Mouse (Mus musculus): Measurements from ENCODE around the gene Ivns1abp.
"Not testable (repeated sequence)": the region's sequence is repeated elsewhere in the genome, so short reads cannot be mapped to it uniquely, and the experiment has no call there.

The Ivns1abp gene

DNA sequence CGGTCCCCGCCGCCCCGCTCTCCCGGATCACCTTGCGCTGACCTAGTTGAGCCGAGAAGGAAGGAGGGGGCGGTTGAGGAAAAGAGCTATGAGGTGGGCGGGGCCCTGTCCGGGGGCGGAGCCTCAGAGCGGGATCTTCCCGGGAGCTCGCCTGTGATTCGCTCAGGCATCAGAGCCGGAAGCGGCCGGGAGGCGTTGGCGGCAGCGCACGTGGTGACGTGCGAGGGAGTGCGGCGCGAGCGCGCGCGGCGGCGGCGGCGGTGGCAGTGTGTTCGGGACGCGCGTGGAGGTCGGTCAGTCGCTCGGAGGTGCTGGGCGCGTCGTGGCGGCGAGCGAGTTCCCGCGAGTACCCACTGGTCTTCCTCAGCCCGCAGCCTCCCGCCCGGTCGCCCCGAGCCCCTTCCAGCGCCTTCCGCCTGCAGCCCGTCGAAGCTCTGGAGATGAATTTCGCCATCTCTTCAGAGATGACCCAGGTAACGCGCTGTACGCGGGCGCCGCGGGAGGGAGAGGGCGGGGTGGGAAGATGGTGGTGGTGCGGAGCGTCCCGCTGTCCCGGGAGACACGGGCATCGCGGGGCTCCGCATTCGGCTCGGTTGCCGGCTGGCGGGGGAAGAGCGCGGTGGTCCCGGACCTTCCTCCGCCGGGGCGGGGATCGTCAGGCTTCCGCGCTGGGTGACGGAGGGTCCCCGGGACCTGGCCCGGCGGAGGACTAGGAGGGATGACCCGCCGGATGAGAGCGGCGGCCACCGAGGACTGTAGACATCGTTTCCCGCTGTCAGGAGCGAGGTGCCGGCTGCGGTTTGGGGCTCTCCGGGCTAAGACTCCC is at the start of gene Ivns1abp:
Ivns1abp (plus strand) TSS at position 195 of the 826 bp plus-strand sequence.
- DNase-seq (ENCODE audit: low spot score in 2 of 2) = peak; percentile 95 to 97

DNA sequence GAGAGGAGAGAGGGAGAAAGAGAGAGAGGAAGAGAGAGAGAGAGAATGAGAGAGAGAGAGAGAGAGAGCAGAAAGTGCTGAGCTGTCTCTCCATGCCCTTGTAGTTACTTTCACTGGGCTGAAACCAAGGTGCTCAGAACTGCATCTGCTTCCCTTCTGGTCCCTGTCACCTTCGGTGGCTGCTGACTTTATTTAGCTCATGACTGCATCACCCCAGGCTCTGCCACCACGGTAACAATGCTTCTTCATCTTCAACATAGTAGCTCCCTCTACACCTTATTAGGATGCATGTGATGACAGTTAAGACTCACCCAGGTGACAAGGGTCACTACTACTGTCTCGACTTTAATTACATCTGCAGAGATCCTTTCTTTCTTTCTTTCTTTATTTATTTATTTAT is 48.8 kb upstream of the Ivns1abp start:
- DNase-seq (ENCODE audit: low spot score in 2 of 2) = no peak

DNA sequence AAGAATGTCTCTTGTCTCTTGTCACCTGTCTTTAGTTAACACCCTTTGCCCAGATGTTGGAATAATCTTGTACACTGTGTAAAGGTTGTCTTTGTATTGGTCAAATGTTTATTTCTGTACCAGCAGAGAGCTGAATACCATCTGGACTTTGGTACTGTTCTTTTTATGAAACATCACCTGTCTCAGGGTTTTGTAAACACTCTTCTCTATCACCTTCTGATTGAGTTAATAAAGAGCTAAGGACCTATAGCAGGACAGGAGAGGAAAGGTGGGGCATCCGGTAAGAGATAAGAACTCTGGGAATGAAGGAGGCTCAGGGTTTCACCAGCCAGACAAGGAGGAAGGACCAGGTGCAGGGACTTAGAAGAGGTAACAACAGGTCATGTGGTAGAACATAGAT is 47.7 kb upstream of the Ivns1abp start:
- DNase-seq (ENCODE audit: low spot score in 2 of 2) = no peak

DNA sequence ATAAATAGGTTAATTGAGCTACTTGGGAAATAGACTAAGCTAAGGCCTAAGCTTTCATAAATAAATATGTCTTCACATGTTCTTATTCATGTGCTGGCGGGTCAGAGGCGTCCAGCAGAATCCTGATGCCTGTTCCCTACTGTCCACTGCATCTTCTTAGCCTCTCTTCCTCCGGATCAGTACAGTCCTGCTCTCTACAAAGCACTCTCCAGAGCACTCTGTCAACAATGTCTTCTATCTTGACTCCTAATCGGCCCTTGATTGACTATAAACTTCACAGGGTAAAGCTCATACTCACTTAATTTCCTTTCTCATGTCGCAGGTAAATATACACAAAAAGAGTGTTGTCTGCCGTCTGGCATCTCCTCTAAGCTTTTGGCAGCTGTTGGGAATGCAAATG is 47.3 kb upstream of the Ivns1abp start:
- no peak for DNase-seq (ENCODE audit: low spot score in 2 of 2)

DNA sequence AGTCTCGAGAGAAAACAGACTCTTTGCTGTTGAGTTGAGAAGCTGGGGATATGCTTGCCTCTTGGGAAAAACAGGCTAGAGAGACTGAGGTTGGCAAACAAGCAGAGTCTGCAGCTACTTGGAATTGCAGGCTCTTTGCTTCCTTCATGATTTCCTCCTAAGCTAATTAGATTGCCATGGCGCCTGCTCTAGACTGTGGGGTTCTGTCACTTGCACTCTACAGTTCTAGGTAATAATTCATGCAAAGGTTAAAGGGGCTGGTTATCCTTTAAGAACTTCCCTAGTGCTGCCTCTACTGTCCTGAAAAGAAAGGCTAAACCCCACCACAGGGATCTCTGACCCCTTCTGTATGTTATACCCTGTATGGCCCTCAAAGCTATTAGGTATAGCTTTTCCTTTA is 46.7 kb upstream of the Ivns1abp start:
- DNase-seq (ENCODE audit: low spot score in 2 of 2) = no peak

DNA sequence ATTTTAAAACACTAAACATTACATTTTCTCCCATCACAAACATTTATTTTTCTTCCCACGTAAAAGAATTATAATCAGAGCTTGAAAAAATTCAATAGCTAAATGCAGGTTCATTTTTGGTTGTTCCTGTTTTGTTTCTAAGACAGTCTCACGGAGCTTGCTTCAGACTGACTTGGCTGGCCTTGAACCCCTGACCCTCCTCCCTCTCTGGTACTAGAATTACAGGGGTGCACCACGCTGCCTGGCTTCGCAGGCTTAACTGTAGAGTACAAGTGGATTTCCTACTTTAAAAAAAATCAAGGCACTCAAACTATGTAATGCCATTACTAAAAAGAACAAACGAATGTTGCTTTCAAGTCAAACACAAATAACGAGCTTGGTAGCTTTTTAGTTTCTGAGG is 42.8 kb upstream of the Ivns1abp start:
- no peak for DNase-seq (ENCODE audit: low spot score in 2 of 2)

DNA sequence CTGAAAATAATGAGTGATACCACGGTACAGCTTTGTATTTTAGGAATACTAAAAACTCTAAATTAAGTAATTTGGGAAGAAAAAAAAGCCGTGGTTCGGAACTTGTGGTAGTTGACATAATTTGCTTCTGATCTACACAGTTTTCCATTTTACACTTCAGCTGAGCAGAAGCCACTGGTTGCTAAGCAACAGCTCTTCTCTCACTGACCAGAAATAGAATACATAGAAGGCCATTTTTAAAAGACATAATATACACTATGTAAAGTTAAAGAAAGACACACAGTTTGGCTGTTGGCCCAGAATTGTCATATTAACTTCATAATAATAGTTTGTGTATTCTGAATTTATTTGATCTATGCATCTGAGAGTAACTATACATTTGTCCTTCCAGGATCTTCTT is 42.4 kb upstream of the Ivns1abp start:
- no peak for DNase-seq (ENCODE audit: low spot score in 2 of 2)

DNA sequence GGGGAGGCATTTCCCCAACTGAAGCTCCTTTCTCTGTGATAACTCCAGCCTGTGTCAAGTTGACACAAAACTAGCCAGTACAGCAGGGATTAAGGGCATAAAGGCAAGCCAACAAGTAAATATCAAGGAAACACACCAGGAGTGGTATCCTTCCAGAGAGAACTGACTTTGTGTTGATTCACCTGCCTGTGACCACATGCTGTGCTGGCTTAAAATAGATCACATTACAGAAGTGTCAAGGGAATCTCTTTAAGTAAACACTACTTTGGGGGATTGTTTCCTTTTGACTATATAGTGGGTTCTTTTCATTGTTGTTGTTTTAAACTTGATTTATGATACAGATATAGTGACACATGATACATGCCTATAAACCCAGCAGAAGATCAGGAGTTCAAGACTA is 41.0 kb upstream of the Ivns1abp start:
- no peak for DNase-seq (ENCODE audit: low spot score in 2 of 2)

DNA sequence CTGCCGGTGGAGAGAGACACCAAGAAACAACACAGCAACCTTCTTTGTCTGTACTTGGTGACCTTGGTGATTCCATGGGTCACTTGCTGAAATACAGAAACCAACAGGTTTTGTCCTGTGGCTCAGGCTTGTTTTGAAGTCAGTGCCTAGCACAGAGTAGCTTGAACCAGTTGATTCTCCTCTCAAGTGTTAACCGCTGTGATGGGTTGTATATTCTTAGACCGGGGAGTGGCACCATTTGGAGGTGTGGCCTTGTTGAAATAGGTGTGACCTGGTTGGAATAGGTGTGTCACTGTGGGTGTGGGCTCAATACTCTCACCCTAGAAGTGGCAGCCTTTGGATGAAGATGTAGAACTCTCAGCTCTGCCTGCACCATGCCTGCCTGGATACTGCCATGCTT is 39.3 kb upstream of the Ivns1abp start:
- DNase-seq (ENCODE audit: low spot score in 2 of 2) = not testable (repeated sequence)

DNA sequence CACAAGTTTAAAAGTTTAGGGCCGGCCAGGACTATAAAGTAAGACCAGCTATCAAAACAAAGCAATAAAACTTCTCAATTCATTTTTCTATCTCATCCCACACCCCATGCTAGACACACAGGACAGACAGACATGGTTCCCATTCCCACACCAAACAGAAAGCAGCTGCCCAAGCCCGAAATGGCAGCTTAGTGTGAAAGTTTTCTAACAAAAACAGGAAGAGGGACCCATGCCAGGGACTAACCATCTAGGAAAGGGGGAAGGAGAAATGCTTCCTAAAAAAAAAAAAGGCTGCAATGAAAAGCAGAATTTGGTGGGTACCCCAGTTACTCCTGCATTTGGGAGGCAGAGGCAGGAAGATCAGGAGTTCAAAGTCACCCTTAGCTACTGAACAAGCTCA is 37.2 kb upstream of the Ivns1abp start:
- no peak for DNase-seq (ENCODE audit: low spot score in 2 of 2)

DNA sequence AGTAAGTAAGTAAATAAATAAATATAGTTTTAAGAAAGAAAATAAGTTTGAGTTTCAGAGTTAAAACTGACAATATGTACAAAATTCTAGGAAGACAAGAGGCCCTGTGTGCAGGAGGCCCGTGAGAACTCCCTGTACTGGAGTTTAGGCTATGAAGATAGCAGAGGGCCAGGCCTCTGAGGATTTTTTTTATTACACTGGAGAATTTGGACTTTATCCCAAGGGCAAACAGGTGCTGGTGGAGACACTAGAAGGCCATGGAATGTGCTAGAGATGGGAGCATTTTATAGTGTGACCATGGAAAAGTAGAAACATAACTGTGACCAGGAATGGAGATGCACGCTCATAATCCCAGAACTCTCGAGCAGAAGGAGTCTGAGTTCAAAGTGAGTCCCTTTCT is 36.5 kb upstream of the Ivns1abp start:
- DNase-seq (ENCODE audit: low spot score in 2 of 2) = no peak

DNA sequence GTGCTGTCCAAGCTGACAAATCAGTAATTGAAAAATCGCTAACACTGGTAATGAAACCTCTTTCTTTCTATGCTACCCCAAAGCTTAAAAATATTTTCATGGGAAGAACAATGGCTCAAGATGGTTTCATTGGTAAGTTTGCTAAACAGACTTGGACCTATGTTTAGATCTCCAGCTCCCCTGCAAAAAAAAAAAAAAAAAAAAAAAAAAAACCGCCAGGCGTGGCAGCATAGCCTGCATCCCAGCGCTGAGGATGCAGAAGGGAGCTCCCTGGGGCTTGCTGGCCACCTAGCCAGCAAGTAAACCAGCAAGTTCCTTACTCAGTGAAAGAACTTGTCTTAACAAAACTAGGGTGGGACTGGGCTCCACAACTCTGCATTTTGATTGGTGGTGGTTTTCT is 35.8 kb upstream of the Ivns1abp start:
- no peak for DNase-seq (ENCODE audit: low spot score in 2 of 2)

DNA sequence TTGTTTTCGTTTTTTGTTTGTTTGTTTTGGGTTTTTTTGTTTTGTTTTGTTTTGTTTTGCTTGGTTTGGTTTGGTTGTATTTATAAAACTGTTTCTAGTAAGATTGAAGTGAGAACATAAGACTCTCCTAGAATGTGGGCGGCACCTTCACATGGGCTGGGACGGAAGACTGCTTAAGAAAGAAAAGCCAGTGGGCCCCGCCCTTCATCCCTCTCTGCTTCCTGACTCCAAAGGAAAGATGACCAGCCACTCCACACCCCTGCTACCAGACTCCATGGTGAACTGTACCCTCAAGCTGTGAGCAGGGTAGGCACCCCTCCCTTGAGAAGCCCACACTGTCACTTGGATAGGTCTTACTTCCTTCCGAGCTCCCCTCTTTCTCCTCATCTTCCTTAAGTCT is 33.8 kb upstream of the Ivns1abp start:
- DNase-seq (ENCODE audit: low spot score in 2 of 2) = no peak

DNA sequence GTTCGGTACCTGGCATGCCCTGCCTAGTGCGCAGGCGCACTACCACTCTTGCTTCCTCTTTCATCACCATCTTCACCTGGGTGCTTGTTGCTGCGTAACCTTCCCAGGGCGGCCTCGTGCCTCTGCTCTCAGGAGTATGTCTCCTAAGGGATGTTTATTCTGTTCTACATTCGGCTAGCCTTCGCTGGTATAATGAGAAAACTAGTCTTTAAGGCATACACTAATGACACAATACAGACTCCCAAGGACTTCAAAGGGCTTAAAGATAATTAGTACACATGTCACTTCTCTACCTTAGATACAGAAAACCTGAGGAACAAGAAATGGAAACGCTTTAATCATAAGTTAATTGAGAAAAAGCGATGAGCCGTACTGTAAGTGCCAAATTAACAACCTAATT is 32.9 kb upstream of the Ivns1abp start:
- DNase-seq (ENCODE audit: low spot score in 2 of 2) = no peak

DNA sequence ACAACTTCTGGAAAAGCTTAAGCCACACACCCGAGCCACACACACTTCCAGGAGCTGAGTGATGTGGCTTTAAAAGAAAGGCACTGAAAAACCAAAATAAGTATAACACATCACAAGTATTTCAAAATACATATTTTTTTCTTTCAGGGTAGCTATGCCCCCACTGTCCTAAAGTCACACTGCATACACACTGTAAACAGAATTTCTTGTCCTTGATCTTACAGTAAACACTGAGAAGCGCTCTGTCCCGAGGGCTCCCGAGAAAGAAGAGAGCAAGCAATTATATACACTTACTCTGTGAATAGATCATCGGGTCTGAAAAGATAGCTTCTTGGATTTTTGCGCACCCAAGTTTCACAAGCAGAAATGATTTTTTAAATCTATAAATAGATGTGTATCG is 25.0 kb upstream of the Ivns1abp start:
- no peak for DNase-seq (ENCODE audit: low spot score in 2 of 2)

DNA sequence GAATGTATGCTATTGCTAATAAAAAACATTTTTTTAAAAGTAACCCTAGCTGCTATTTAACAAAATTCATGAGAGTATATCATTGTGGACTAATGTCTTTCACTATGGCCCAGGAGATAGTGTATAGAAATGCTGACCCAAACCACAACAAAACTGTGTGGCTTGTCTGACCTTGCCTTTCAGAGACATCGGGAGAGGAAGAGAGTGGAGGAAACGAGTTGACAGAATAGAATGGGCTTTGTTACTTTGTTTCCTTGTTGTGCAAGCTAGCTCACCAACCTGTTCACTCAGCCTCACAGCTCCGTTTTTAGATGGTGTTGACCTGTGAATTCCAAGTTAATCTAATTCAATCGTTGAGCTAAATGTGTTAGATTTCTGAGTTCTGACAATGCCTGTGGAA is 23.9 kb upstream of the Ivns1abp start:
- DNase-seq (ENCODE audit: low spot score in 2 of 2) = no peak

DNA sequence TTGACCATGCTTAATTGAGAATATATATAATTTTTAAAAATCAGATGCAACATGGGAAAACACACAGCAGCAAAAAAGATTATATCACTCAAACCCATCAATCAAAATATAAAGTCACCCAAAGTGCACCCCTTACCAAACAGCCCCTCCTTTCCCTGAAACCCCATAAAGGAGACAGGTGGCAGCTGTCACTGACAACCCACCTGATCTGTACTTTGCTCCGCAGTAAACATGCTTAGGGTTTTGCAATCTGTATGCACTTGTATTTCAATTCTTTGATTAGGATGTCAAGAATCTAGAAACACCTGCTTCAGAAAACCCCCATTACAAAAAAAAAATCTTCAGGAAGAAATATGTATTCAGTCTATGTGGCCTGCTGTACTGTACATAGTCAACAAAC is 18.9 kb upstream of the Ivns1abp start:
- DNase-seq (ENCODE audit: low spot score in 2 of 2) = no peak

DNA sequence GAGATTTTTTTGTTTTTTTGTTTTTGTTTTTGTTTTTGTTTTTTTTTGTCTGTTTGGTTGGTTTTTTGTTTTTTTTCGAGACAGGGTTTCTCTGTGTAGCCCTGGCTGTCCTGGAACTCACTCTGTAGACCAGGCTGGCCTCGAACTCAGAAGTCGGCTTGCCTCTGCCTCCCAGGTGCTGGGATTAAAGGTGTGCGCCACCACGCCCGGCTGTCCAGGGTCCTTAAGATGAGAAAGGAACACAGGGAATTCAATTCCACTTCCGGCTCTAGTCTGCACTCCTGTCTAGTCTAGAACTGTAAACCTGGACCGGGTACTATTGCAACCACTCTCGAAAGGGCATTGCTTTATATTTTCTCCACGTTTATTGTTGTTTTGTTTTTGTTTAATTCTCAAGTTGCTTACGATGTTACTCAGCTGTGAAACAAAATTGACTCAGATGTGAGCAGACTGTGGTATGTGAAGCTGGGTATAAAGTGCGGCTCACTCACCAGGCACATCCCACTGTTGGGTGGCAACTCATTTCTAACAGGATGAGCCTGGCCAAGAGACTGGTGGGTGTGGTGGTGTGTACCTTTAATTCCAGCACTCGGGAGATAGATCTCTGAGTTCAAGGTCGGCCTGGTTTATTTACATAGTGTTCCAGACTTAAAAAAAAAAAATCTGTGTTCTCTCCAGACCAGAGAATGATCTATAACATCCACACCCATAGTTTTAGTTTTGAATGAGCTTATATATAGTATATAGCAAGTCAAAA is 15.8 kb upstream of the Ivns1abp start:
- no peak for DNase-seq (ENCODE audit: low spot score in 2 of 2)

DNA sequence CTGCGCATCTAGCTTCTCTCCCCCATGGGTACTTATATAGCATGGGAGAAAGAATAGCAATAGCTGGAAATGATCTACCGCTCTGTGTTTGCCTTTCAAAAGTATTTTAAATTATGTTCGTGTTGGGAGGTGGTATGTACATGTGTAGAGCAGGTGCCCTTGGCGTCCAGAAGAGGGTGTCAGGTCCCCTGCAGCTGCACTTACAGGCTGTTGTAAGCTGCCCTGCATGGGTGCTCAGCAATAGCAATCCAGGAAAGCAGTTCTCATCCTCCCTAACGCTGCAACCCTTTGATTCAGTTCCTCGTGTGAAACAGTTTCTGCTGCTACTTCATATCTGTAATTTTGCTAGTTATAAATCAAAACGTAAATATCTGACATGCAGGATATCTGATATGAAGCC is 14.7 kb upstream of the Ivns1abp start:
- DNase-seq (ENCODE audit: low spot score in 2 of 2) = no peak

DNA sequence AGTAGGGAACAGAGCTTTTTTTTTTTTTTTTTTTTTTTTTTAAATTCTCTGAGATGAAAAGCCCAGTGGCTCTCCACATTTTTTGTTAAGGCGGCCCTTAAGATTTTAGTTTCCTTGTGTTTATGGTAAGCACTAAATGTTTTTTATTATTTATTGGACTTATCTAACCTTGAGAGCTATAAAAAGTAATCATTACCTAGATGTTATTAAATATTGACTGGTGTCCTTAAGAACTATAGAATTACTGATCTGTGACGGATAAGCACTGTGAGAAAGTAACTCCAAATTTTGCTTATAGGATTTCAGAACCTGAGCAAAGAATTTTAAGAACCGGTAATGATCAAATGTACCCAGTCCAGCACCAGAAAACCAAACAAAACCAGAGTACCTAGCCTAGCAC is 11.5 kb upstream of the Ivns1abp start:
- no peak for DNase-seq (ENCODE audit: low spot score in 2 of 2)

DNA sequence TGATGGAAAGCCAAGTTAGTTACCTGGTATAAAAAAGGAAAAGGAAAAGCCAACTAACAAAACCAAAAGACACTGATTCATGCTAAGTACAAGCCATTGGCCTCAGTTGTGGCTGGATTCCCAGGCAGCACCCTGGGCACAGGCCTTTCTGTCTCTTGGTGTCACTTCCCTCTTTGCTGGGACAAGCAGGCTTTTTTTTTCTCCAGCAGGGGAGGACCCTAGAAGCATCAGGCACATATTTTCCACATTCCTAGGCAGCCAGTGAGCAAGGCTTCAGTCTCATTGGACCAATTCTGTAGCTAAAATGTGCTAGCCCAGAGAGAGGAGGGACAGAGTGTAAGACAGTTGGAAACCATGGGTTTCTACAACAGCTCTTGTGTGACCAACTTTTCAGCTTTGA is 6.0 kb upstream of the Ivns1abp start:
- DNase-seq (ENCODE audit: low spot score in 2 of 2) = no peak

DNA sequence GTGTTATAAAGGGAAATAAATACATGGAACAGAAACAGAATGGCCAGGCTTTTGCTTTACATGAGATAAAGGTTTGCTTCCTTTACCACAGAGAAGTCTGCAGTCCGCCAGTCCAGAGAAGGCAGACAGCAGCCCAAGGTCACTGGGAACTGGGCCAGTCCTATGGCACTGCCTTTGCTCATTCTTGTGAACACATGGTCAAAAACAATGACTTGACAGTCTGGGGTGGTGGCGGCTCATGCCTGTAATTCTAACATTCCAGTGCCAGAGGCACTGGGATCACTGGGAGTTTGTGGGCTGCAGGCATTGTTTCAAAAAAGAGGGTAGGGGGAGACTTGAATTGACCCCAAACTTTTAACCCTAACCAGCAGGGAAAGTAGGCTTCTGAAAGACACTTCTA is 5.3 kb upstream of the Ivns1abp start:
- DNase-seq (ENCODE audit: low spot score in 2 of 2) = peak in 1 of 2 experiments; percentile 19

DNA sequence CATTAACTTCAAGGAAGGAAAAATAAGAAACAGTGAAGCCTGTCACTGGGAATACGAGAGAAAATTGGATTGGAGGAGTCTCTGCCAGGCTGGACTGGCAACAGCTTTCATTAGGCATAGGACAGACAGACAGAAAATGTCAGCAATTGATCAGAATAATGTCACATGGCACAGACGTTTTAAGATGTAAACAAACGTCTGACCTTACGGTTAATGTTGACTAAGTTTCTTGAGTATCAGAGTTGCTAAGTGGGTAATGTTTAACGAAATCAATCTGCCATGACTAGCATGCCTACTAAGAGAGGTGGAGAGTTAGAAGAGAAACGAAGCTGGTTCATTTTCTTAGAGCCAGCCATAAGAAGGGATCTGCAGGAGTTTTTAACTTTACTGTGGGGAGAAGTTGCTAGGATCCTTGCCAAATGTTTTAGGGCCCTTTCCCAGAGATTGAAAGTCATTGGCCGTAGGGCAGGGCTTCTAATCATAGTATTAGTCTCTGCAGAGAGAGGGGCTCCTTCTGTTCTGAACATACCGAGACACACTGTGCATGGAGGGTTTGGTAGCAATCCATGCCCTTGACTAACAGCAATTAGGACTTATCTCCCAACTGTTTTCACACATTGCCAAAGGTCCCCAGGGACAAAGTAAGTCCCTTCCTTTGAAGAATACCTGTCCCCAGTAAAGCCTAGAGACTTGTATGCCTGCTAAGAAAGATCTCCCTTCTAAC is 2.8 kb upstream of the Ivns1abp start:
- no peak for DNase-seq (ENCODE audit: low spot score in 2 of 2)
